Mouse (Mus musculus) B cell, adult 67 days (primary cell): ENCODE data around the gene Lonrf3. TPM values are rescaled to one million over a fixed set of nuclear protein-coding genes. Genes with fewer than 3 reads are reported as not detected.

Source experiments
- total RNA-seq, 2 experiments: library from RNA; stranded (reverse); gene quantifications; 4 replicates each; pipeline ENCODE4 v1.2.4; 2023

Lonrf3 gene
- total RNA-seq = under 1 TPM; 0.23 to 0.33 TPM

DNA sequence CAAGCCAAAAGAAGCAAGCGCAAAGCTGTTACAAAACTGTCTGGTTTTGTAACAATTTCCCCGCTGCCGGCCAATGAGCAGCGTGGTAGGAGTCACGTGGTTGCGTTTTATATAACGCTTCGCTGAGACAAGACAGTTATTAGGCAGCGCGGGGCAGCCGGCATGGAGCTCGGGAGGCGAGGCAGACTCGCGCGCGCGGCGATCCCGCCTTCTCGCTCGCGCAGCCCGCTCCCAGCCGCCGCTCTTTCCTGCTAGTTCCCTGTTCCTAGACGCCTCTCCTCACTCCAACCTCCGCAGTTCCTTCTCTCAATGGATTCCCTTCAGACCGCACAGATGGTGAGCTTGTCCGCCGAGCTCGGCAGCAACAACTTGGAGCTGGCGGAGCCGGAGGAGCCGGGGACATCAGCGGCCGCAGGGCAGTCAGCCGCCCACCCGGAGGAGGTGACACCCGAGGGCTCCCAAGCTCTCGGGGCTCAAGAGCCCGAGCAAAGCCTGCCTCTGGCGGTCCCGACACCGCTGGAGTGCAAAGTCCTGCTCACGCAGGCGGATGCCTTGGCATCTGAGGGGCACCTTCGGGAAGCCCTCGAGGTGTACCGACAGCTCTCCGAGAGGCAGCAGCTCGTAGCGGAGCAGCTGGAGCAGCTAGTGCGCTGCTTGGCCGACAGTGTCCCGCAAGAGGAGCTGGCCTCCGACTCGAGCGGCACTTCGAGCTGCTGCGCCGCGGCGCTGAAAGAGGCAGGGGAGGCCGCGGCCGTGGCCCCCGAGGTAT lies at the start of gene Lonrf3:
Gene Lonrf3, plus strand, starts transcription at position 83 of the 769 bp plus-strand sequence.

DNA sequence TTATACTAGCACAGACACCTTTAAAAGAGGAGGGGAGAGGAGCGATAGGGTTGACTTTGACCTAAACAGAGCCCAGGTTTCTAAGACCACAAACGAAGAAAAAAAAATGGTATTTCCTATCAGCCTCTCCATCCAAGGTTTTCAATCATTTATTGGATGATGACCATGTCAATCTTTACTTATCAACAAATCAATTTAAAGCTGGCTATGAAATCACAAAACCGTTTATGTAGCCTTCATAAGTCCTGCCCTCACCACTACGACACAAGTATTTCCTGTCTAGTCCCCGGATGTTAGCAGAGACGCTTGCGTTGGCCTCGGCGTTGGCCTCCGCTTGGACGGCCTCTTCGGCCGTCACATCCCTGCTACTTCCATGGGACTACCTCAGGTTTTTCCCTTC lies 72.8 kb downstream of the Lonrf3 start, which contains the start of gene Gm6268:
Gene Gm6268, plus strand, starts transcription at position 301 of the 400 bp plus-strand sequence.

Other genes with a start within 250 kb of the Lonrf3 start
- under 1 TPM; 0.15 to 0.41 TPM for gene Il13ra1, start 216.2 kb upstream of the Lonrf3 start, total RNA-seq
- not detected for gene Zcchc12, start 132.4 kb upstream of the Lonrf3 start, total RNA-seq
- not detected for gene Gm6268, start 72.9 kb downstream of the Lonrf3 start, total RNA-seq
- not detected for gene Gm14569, start 163.5 kb downstream of the Lonrf3 start, total RNA-seq